Mouse (Mus musculus) brain, embryonic 14.5 days (tissue): ENCODE measurements around the gene Sobp.

Experiments used
- CTCF ChIP-seq: fragments of 200-500 bp; IDR thresholded peaks from 2 replicates; pipeline ENCODE4 v1.5.1; 2012; ENCODE audit warnings: inconsistent platforms, mild to moderate bottlenecking, moderate library complexity, borderline replicate concordance; ENCODE audit not compliant: insufficient read depth, insufficient read length; ENCODE audit errors: extremely low read depth
- POLR2A ChIP-seq: fragments of 200-500 bp; IDR thresholded peaks from 2 replicates; pipeline ENCODE4 v1.6.1; 2012; ENCODE audit warnings: mild to moderate bottlenecking, inconsistent platforms, borderline replicate concordance; ENCODE audit not compliant: poor library complexity, insufficient read depth, insufficient read length, severe bottlenecking; ENCODE audit errors: extremely low read depth

- TF ChIP-seq POLR2A (no peak), CTCF (no peak)
Measured at GRCm38 (mm10) chr10:42978346-42978745, 196.0 kb downstream of the Sobp start.
